Mouse (Mus musculus): ENCODE results near the gene Klf13.

Gene Klf13

GRCm38 (mm10) chr7:63857771-63858417, 80.8 kb downstream of the Klf13 start:
- in situ Hi-C loops (cut with MboI, MseI): loop anchor here (5.0 to 25.0 kb wide), 3 partner anchors 76 to 879 kb away; partner anchors contain the start of gene Mtmr10 (in 1 of the 2)

- in situ Hi-C loops (cut with MboI, MseI): loop anchor here (5.0 to 25.0 kb wide), 3 partner anchors 73 to 882 kb away; partner anchors contain the start of gene Mtmr10 (in 1 of the 2)
These were observed 83.4 kb downstream of the Klf13 start for GRCm38 (mm10) chr7:63855283-63855682.

DNA sequence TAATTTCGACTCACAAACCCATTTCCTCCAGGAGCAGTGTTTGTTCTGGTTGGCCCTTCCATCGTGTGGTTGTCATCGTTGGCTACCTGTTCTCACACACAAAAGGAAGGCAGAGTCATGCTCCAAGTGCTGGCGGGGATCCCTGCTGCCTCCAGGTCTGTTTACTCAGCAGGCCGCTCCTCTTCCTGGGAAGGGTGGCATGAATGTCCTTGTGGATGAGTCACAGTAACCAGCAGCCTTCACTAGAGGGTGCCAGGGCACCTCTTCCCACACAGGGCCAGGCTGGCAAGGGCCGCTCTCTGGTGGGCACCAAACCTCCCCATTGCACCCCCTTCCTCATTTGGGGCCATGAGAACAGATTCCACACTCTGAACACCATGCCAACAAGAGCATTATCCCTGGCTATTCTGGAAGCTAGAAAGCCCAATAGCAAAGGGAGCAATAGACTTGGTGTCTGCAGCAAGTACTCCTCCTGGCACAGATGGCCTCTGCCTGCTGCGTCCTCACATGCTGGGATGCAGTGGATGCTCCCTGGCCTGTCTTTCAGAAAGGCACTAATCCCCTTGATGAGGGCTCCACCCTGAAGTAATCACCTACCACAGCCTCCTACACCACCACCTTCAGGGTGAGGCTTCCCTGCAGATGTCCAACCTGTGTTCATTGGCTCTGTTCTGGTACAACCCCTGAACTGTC, 86.7 kb downstream of the Klf13 start:
- in situ Hi-C loops (cut with MboI, MseI): loop anchor here (10.0 to 25.0 kb wide), 2 partner anchors 433 to 885 kb away; partner anchors contain the start of gene Mtmr10 (in 1 of the 2)
